Mouse (Mus musculus) left cerebral cortex, adult 18-20 months (tissue): ENCODE results near the gene Magoh. TPM values are rescaled to one million over a fixed set of nuclear protein-coding genes. Genes with fewer than 3 reads are reported as not detected.

ENCODE experiments used
- total RNA-seq, 2 experiments: library from RNA; stranded (reverse); gene quantifications; 2 replicates each; pipeline ENCODE4 v1.2.3; 2021

Gene Magoh
- total RNA-seq, 2 experiments from 2014 or later, result 39.4 to 42.4 TPM

Other genes with a start within 250 kb of the Magoh start
- under 1 TPM in 1 of 2 experiments, not detected in 1; 0.46 TPM for gene Dmrtb1, start 195.5 kb upstream of the Magoh start, total RNA-seq
- gene Lrp8, start 77.5 kb upstream of the Magoh start, total RNA-seq, result 10 to 100 TPM; 84.3 to 94.0 TPM
- 10 to 100 TPM; 61.8 to 63.7 TPM for gene 0610037L13Rik, start 10.1 kb downstream of the Magoh start, total RNA-seq
- 1 to 10 TPM; 4.8 to 5.3 TPM for gene Cpt2, start 43.9 kb downstream of the Magoh start, total RNA-seq
- under 1 TPM; 0.28 to 0.53 TPM for gene Slc1a7, start 88.6 kb downstream of the Magoh start, total RNA-seq
- gene Podn, start 216.7 kb downstream of the Magoh start, total RNA-seq, result 1 to 10 TPM; 8.2 to 9.3 TPM